Mouse (Mus musculus) kidney, adult 2 months (tissue): ENCODE measurements around the gene Gm45713. TPM values are rescaled to one million over a fixed set of nuclear protein-coding genes. Genes with fewer than 3 reads are reported as not detected.
A peak's percentile ranks its signal among the peaks of the same experiment; 100 is the strongest.
"Not testable (repeated sequence)": the region's sequence is repeated elsewhere in the genome, so short reads cannot be mapped to it uniquely, and the experiment has no call there.

Experiments used
- DNase-seq: peaks from one replicate; pipeline ENCODE4 v3.0.0; 2021
- H3K27ac ChIP-seq: fragments of 200-500 bp; 2 replicates; pipeline ENCODE4 v1.5.1; 2012; ENCODE audit warnings: low read depth, low read length, control low read depth, inconsistent platforms; ENCODE audit not compliant: insufficient read depth
- H3K27me3 ChIP-seq: fragments of 200-500 bp; replicated peaks from 2 replicates; pipeline ENCODE4 v1.6.1; 2012; ENCODE audit warnings: mild to moderate bottlenecking, moderate library complexity, low read length, inconsistent platforms; ENCODE audit not compliant: control insufficient read depth, insufficient read depth
- H3K36me3 ChIP-seq: fragments of 200-500 bp; 2 replicates; pipeline ENCODE4 v1.6.1; 2012; ENCODE audit warnings: mild to moderate bottlenecking, moderate library complexity, low read length, inconsistent platforms; ENCODE audit not compliant: control insufficient read depth, insufficient read depth
- H3K4me1 ChIP-seq: fragments of 200-500 bp; 2 replicates; pipeline ENCODE4 v1.6.1; 2011; ENCODE audit warnings: low read length; ENCODE audit not compliant: control insufficient read depth, insufficient read depth
- H3K4me3 ChIP-seq: fragments of 200-500 bp; 2 replicates; pipeline ENCODE4 v1.5.1; 2011; ENCODE audit warnings: mild to moderate bottlenecking, low read depth, low read length, control low read depth; ENCODE audit not compliant: insufficient read depth
- CTCF ChIP-seq: fragments of 200-500 bp; conservative IDR thresholded peaks from 2 replicates; pipeline ENCODE4 v1.5.1; 2011; ENCODE audit warnings: low read depth, mild to moderate bottlenecking, control low read depth, low read length, moderate library complexity, mixed read lengths; ENCODE audit not compliant: insufficient read depth, insufficient read length
- POLR2A ChIP-seq: fragments of 200-500 bp; IDR thresholded peaks from one replicate; pipeline ENCODE4 v1.6.1; 2011; ENCODE audit warnings: low read depth, low read length, control low read depth
- WGBS: fragments of 180-500 bp; shearing (Covaris S2); methylation state at CpG from one replicate; pipeline ENCODE4 v1.1.7; 2018; 5-methylcytosine and 5-hydroxymethylcytosine counted together
- polyA plus RNA-seq: library from polyadenylated mRNA; depleted of rRNA; stranded (reverse); fragments of >200 nt; gene quantifications from 2 replicates; pipeline ENCODE4 v1.2.3, GENCODE M21; 2012

Gene Gm45713
- polyA plus RNA-seq, 1 experiment: 5.6 TPM

- DNase-seq: no peak
- Histone ChIP-seq H3K4me3 (no peak overlapping the region), H3K27me3 (peaks cover 5% of the 10 kb centered on the region), H3K4me1 (no peaks in the 10 kb centered on the region), H3K27ac (no peak overlapping the region), H3K36me3 (no peaks in the 10 kb centered on the region)
- 21% methylated on average over 7 of the region's 7 CpGs for WGBS
- TF ChIP-seq CTCF (no peak), POLR2A (no peak)
These were observed 42.5 kb upstream of the Gm45713 start for GRCm38 (mm10) chr7:45178550-45178949.

DNA sequence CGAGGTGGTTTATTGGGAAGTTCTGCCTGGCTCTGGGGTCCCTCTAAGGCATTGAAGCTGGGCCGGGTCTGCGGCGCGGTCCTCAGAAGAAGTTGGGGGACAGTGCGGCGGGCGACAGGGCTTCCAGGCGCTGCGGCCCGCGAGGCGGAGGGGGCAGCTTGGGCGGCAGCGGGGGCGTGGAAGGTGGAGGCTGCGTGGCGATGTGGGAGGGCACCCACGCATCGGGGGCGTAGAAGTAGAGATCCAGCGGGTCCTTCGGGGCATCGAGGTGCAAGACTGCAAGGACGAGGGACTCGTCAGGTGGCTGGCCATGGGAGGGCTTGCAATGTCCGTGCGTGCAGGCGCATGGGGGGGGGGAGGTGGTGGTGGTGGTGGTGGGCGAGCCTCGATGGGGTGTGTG is 40.3 kb upstream of the Gm45713 start:
- no peak for TF ChIP-seq CTCF
- no peak for TF ChIP-seq POLR2A
- H3K4me3 ChIP-seq: no peak overlapping the region
- DNase-seq: no peak
- H3K27me3 ChIP-seq: peaks cover 5% of the 10 kb centered on the region
- no peaks in the 10 kb centered on the region for H3K4me1 ChIP-seq
- 6% methylated on average over 30 of the region's 31 CpGs for WGBS
- H3K36me3 ChIP-seq: no peaks in the 10 kb centered on the region
- no peak overlapping the region for H3K27ac ChIP-seq

- no peaks in the 10 kb centered on the region for H3K4me1 ChIP-seq
- no peak overlapping the region for H3K27ac ChIP-seq
- H3K4me3 ChIP-seq: no peak overlapping the region
- no peaks in the 10 kb centered on the region for H3K36me3 ChIP-seq
- TF ChIP-seq CTCF: no peak
- TF ChIP-seq POLR2A: no peak
- DNase-seq: no peak
- 6% methylated on average over 23 of the region's 23 CpGs for WGBS
- H3K27me3 ChIP-seq: peaks cover 4% of the 10 kb centered on the region
These were observed 39.9 kb upstream of the Gm45713 start for GRCm38 (mm10) chr7:45175929-45176328.

DNA sequence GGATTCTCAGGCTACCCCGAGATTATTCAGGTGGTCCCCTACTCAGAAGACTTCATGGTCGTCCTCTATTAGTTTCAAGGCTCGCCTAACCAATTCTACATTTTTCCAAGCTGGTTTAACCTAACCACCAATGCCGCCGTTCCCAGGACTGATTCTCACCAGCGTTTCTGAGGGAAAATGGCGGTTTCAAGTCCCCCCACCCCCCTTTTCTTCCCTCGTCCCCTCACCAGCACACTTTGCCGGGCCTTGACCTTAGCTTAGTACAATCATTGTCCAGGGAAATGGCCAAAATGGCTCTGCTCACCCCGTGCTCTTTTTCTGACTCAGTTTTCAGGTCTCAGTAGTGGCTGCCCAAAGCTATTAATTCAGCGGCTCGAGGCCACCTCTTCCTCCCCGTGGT is 39.4 kb upstream of the Gm45713 start:
- Histone ChIP-seq H3K36me3 (no peaks in the 10 kb centered on the region), H3K27me3 (peaks cover 4% of the 10 kb centered on the region), H3K4me3 (no peak overlapping the region), H3K4me1 (no peaks in the 10 kb centered on the region), H3K27ac (no peak overlapping the region)
- TF ChIP-seq CTCF: no peak
- no peak for TF ChIP-seq POLR2A
- no peak for DNase-seq
- 5% methylated on average over 13 of the region's 13 CpGs for WGBS

GRCm38 (mm10) chr7:45174567-45175280 is 38.7 kb upstream of the Gm45713 start:
- Histone ChIP-seq H3K27me3 (peaks cover 4% of the 10 kb centered on the region), H3K4me1 (no peaks in the 10 kb centered on the region), H3K4me3 (no peak overlapping the region), H3K36me3 (no peaks in the 10 kb centered on the region), H3K27ac (no peak overlapping the region)
- 7% methylated on average over 27 of the region's 29 CpGs for WGBS
- no peak for DNase-seq
- TF ChIP-seq CTCF (no peak), POLR2A (no peak)

DNA sequence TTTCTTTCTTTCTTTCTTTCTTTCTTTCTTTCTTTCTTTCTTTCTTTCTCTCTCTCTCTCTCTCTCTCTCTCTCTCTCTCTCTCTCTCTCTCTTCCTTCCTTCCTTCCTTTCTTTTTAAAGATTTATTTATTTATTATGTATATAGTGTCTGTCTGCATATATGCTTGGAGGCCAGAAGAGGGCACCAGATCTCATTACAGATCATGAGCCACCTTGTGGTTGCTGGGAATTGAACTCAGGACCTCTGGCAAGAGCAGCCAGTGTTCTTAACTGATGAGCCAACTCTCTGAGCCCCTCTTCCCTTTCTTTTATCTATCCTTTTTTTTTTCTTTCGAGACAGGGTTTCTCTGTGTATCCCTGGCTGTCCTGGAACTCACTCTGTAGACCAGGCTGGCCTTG is 37.7 kb upstream of the Gm45713 start:
- not testable (repeated sequence) for H3K27me3 ChIP-seq, H3K4me1 ChIP-seq, H3K36me3 ChIP-seq, H3K27ac ChIP-seq, DNase-seq, H3K4me3 ChIP-seq
- peak; percentile 45 for TF ChIP-seq CTCF
- 52% methylated on average over 1 of the region's 1 CpGs for WGBS

DNA sequence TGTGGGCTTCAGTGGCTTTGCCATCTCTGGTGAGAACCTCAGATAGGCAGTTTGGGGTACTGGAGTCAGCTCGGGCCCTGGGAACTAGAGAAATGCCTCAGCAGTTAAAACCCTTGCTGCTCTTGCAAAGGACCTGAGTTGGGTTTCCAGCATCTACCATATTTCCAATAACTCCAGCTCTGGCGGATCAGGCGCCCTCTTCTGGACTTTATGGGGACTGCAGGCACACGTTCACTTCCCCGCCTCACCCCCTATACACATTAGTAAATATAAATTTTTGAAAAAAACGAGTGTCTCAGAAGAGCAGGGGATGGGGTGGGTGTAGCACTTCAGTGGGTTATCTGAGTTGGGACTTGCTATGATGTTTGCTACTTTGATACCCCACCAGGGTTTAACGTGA is 36.9 kb upstream of the Gm45713 start:
- no peak for TF ChIP-seq POLR2A
- TF ChIP-seq CTCF: peak; percentile 27; the same call in 1 of the 2 replicates
- H3K36me3 ChIP-seq: no peaks in the 10 kb centered on the region
- no peaks in the 10 kb centered on the region for H3K4me1 ChIP-seq
- peaks cover 4% of the 10 kb centered on the region for H3K27me3 ChIP-seq
- WGBS: 65% methylated on average over 7 of the region's 7 CpGs
- H3K27ac ChIP-seq: no peak overlapping the region
- H3K4me3 ChIP-seq: no peak overlapping the region
- DNase-seq: no peak
